Mouse (Mus musculus) hindlimb bud, embryonic 11.5 days (tissue): Measurements from ENCODE around the gene Rufy1.
A peak's percentile ranks its signal among the peaks of the same experiment; 100 is the strongest.

Source experiments
- DNase-seq: peaks from one replicate; pipeline ENCODE4 v3.0.0-alpha.2; 2012; ENCODE audit warnings: low read depth, low spot score; ENCODE audit errors: extremely low spot score

Gene Rufy1

GRCm38 (mm10) chr11:50431134-50432068, 476 bp upstream of the Rufy1 start:
- DNase-seq: peak; percentile 24

- DNase-seq: no peak
Observed at GRCm38 (mm10) chr11:50426056-50426455, 4.9 kb downstream of the Rufy1 start.

GRCm38 (mm10) chr11:50421934-50422780, 8.8 kb downstream of the Rufy1 start:
- peak; percentile 75 for DNase-seq

- no peak for DNase-seq
Observed at GRCm38 (mm10) chr11:50421461-50421860, 9.5 kb downstream of the Rufy1 start.

- DNase-seq: no peak
Observed at GRCm38 (mm10) chr11:50417856-50418255, 13.1 kb downstream of the Rufy1 start.

- DNase-seq: no peak
Observed at GRCm38 (mm10) chr11:50415563-50416241, 15.2 kb downstream of the Rufy1 start.

GRCm38 (mm10) chr11:50407235-50407634, 23.7 kb downstream of the Rufy1 start:
- DNase-seq: no peak

GRCm38 (mm10) chr11:50403367-50404014, 27.4 kb downstream of the Rufy1 start:
- DNase-seq: no peak

GRCm38 (mm10) chr11:50402481-50402880, 28.4 kb downstream of the Rufy1 start:
- no peak for DNase-seq

GRCm38 (mm10) chr11:50398803-50399202, 32.1 kb downstream of the Rufy1 start:
- no peak for DNase-seq

GRCm38 (mm10) chr11:50397316-50397715, 33.6 kb downstream of the Rufy1 start:
- DNase-seq: no peak

- DNase-seq: no peak
Observed at GRCm38 (mm10) chr11:50396766-50397307, 34.1 kb downstream of the Rufy1 start.

GRCm38 (mm10) chr11:50394731-50395130, 36.2 kb downstream of the Rufy1 start:
- DNase-seq: no peak

GRCm38 (mm10) chr11:50393306-50393705, 37.6 kb downstream of the Rufy1 start:
- DNase-seq: no peak

- DNase-seq: no peak
Observed at GRCm38 (mm10) chr11:50391272-50391960, 39.5 kb downstream of the Rufy1 start.

GRCm38 (mm10) chr11:50389616-50390015, 41.3 kb downstream of the Rufy1 start:
- no peak for DNase-seq

- DNase-seq: no peak
Observed at GRCm38 (mm10) chr11:50389011-50389410, 41.9 kb downstream of the Rufy1 start.

GRCm38 (mm10) chr11:50388217-50388929, 42.6 kb downstream of the Rufy1 start:
- no peak for DNase-seq

GRCm38 (mm10) chr11:50387697-50388096, 43.2 kb downstream of the Rufy1 start:
- no peak for DNase-seq
